Mouse (Mus musculus) MEL (cell line): ENCODE data around the gene A130010J15Rik. TPM values are rescaled to one million over a fixed set of nuclear protein-coding genes. Genes with fewer than 3 reads are reported as not detected.

Experiments used
- DNase-seq: peaks from one replicate; pipeline ENCODE4 v3.0.0; 2011; ENCODE audit warnings: low read depth, low spot score
- H3K27ac ChIP-seq: 2 replicates; pipeline ENCODE4 v1.5.1; 2012; ENCODE audit warnings: low read depth, mild to moderate bottlenecking, control low read depth, low read length, moderate library complexity; ENCODE audit not compliant: control insufficient read depth
- H3K27me3 ChIP-seq, 2 experiments: fragments of 150-350 bp in 1 of 2; sonication (generic) in 1 of 2; 2 replicates each; pipeline ENCODE4 v1.6.1; 2012; ENCODE audit warnings: low read length in 2 of 2, mild to moderate bottlenecking in 2 of 2, improper control_type of control experiment in 1 of 2, moderate library complexity in 1 of 2; ENCODE audit not compliant: insufficient read depth in 2 of 2, control insufficient read depth in 1 of 2
- H3K36me3 ChIP-seq, 2 experiments: 2 replicates each; pipeline ENCODE4 v1.6.1; 2012 to 2014; ENCODE audit warnings: low read length in 2 of 2, improper control_type of control experiment in 1 of 2, inconsistent platforms in 1 of 2, mild to moderate bottlenecking in 1 of 2; ENCODE audit not compliant: insufficient read depth in 2 of 2, control insufficient read depth in 1 of 2
- H3K4me1 ChIP-seq, 2 experiments: fragments of 150-350 bp in 1 of 2; sonication (generic) in 1 of 2; 2 replicates each; pipeline ENCODE4 v1.6.1; 2012; ENCODE audit warnings: low read length in 2 of 2, improper control_type of control experiment in 1 of 2, mild to moderate bottlenecking in 1 of 2; ENCODE audit not compliant: insufficient read depth in 2 of 2, control insufficient read depth in 1 of 2
- H3K4me3 ChIP-seq, 2 experiments: fragments of 150-350 bp in 1 of 2; sonication (generic) in 1 of 2; 2 replicates each; pipeline ENCODE4 v1.5.1; 2012; ENCODE audit warnings: low read depth in 2 of 2, low read length in 2 of 2, mild to moderate bottlenecking in 2 of 2, moderate library complexity in 2 of 2, control low read depth in 1 of 2, improper control_type of control experiment in 1 of 2; ENCODE audit not compliant: control insufficient read depth in 1 of 2, insufficient read depth in 1 of 2
- H3K79me2 ChIP-seq: 2 replicates; pipeline ENCODE4 v1.6.1; 2012; ENCODE audit warnings: mild to moderate bottlenecking, low read length, moderate library complexity; ENCODE audit not compliant: control insufficient read depth, poor library complexity, insufficient read depth
- H3K9ac ChIP-seq: 2 replicates; pipeline ENCODE4 v1.6.1; 2012; ENCODE audit warnings: low read depth, mild to moderate bottlenecking, control low read depth, low read length, moderate library complexity; ENCODE audit not compliant: control insufficient read depth, poor library complexity, severe bottlenecking
- H3K9me3 ChIP-seq: fragments of 150-350 bp; sonication (generic); replicated peaks from 2 replicates; pipeline ENCODE4 v1.6.1; 2012; ENCODE audit warnings: mild to moderate bottlenecking, low read length, improper control_type of control experiment, moderate library complexity; ENCODE audit not compliant: insufficient read depth
- CHD1 ChIP-seq: IDR thresholded peaks from 2 replicates; pipeline ENCODE4 v1.6.1; 2012; ENCODE audit warnings: low read depth, mild to moderate bottlenecking, inconsistent platforms, low read length, improper control_type of control experiment
- CTCF ChIP-seq, 3 experiments: IDR thresholded peaks in 2 of 3; conservative IDR thresholded peaks in 1 of 3; 2 replicates each; pipeline ENCODE4 v1.5.1; 2011 to 2012; ENCODE audit warnings: low read length in 3 of 3, low read depth in 2 of 3, mild to moderate bottlenecking in 2 of 3, improper control_type of control experiment in 1 of 3, inconsistent platforms in 1 of 3, mixed read lengths in 1 of 3, moderate library complexity in 1 of 3; ENCODE audit not compliant: control insufficient read depth in 1 of 3, insufficient read depth in 1 of 3, poor library complexity in 1 of 3, severe bottlenecking in 1 of 3
- GATA1 ChIP-seq: IDR thresholded peaks from 2 replicates; pipeline ENCODE4 v1.6.1; 2011; ENCODE audit warnings: low read depth, low read length, improper control_type of control experiment
- MAFK ChIP-seq: IDR thresholded peaks from 2 replicates; pipeline ENCODE4 v1.6.1; 2011; ENCODE audit warnings: low read depth, mild to moderate bottlenecking, low read length, improper control_type of control experiment, borderline replicate concordance
- MAZ ChIP-seq: IDR thresholded peaks from 2 replicates; pipeline ENCODE4 v1.6.1; 2012; ENCODE audit warnings: low read depth, mild to moderate bottlenecking, inconsistent platforms, low read length, improper control_type of control experiment
- MYC ChIP-seq: IDR thresholded peaks from 2 replicates; pipeline ENCODE4 v1.6.1; 2011; ENCODE audit warnings: low read depth, mild to moderate bottlenecking, low read length, improper control_type of control experiment, moderate library complexity
- POLR2A ChIP-seq, 2 experiments: IDR thresholded peaks; 2 replicates each; pipeline ENCODE4 v1.6.1; 2011 to 2012; ENCODE audit warnings: low read length in 2 of 2, mild to moderate bottlenecking in 2 of 2, control low read depth in 1 of 2, improper control_type of control experiment in 1 of 2, low read depth in 1 of 2, moderate library complexity in 1 of 2; ENCODE audit not compliant: control insufficient read depth in 1 of 2, insufficient read depth in 1 of 2, poor library complexity in 1 of 2
- RCOR1 ChIP-seq: IDR thresholded peaks from 2 replicates; pipeline ENCODE4 v1.6.1; 2012; ENCODE audit warnings: low read depth, mild to moderate bottlenecking, inconsistent platforms, low read length, improper control_type of control experiment
- SIN3A ChIP-seq: IDR thresholded peaks from 2 replicates; pipeline ENCODE4 v1.6.1; 2012; ENCODE audit warnings: low read length, improper control_type of control experiment, inconsistent platforms
- TAL1 ChIP-seq: IDR thresholded peaks from 2 replicates; pipeline ENCODE4 v1.6.1; 2012; ENCODE audit warnings: mild to moderate bottlenecking, inconsistent platforms, low read length, moderate library complexity, mixed read lengths
- UBTF ChIP-seq: IDR thresholded peaks from 2 replicates; pipeline ENCODE4 v1.6.1; 2012; ENCODE audit warnings: low read depth, mild to moderate bottlenecking, inconsistent platforms, low read length, improper control_type of control experiment, moderate library complexity, borderline replicate concordance; ENCODE audit not compliant: insufficient read depth
- USF1 ChIP-seq: IDR thresholded peaks from 2 replicates; pipeline ENCODE4 v1.6.1; 2014; ENCODE audit warnings: low read depth, mild to moderate bottlenecking, inconsistent platforms, low read length, improper control_type of control experiment, moderate library complexity
- USF2 ChIP-seq, 2 experiments: IDR thresholded peaks; 2 replicates each; pipeline ENCODE4 v1.6.1; 2011 to 2012; ENCODE audit warnings: improper control_type of control experiment in 2 of 2, low read length in 2 of 2, borderline replicate concordance in 1 of 2, inconsistent platforms in 1 of 2, low read depth in 1 of 2, mild to moderate bottlenecking in 1 of 2; ENCODE audit not compliant: insufficient read depth in 1 of 2
- ZMIZ1 ChIP-seq: IDR thresholded peaks from 2 replicates; pipeline ENCODE4 v1.6.1; 2012; ENCODE audit warnings: low read depth, mild to moderate bottlenecking, inconsistent platforms, low read length, improper control_type of control experiment, moderate library complexity
- ZNF384 ChIP-seq: IDR thresholded peaks from 2 replicates; pipeline ENCODE4 v1.6.1; 2012; ENCODE audit warnings: low read depth, mild to moderate bottlenecking, inconsistent platforms, low read length, improper control_type of control experiment
- polyA plus RNA-seq, 2 experiments: library from polyadenylated mRNA; stranded (reverse) in 1 of 2; unstranded in 1 of 2; fragments of >175 nt in 1 of 2; fragments of >200 nt in 1 of 2; gene quantifications; 2 replicates each; pipeline versions ENCODE4 v1.2.1 to v1.2.4; 2012; ENCODE audit warnings: low replicate concordance in 2 of 2, low read depth in 1 of 2; ENCODE audit not compliant: insufficient read length in 2 of 2, insufficient read depth in 1 of 2, missing spikeins in 1 of 2
- total RNA-seq: library from RNA; depleted of rRNA; stranded (reverse); fragments of 300-350 nt; gene quantifications from 2 replicates; pipeline ENCODE4 v1.2.3, GENCODE M21; 2012

The A130010J15Rik gene
- total and polyA plus RNA-seq, 3 experiments, result 5.8 to 13.2 TPM; not detected in 1

GRCm38 (mm10) chr1:193181104-193181503 is 13.3 kb downstream of the A130010J15Rik start:
- H3K9ac ChIP-seq, result no peak overlapping the region
- no peaks in the 10 kb centered on the region for H3K27me3 ChIP-seq
- TF ChIP-seq RCOR1 (no peak), SIN3A (no peak), CHD1 (no peak), USF1 (no peak), UBTF (no peak), ZMIZ1 (no peak), CTCF (IDR thresholded peaks at IDR 0.05 in 2 of 3, conservative IDR thresholded peaks at IDR 0.05 in 1 of 3; ENCODE audit: control insufficient read depth in 1 of 3, insufficient read depth in 1 of 3, low read depth in 2 of 3, low read length in 3 of 3, poor library complexity in 1 of 3, severe bottlenecking in 1 of 3) (no peak), GATA1 (no peak), MAFK (no peak)
- no peak overlapping the region for H3K4me3 ChIP-seq
- H3K9me3 ChIP-seq, result no peaks in the 10 kb centered on the region
- H3K36me3 ChIP-seq, result no peaks in the 10 kb centered on the region
- no peaks in the 10 kb centered on the region for H3K79me2 ChIP-seq
- H3K4me1 ChIP-seq, result peaks cover 0 to under 1% of the 10 kb centered on the region in 2 experiments; a peak in 1 of 4 replicates
- no peak for DNase-seq
- H3K27ac ChIP-seq, result no peak overlapping the region

GRCm38 (mm10) chr1:193188257-193188656 is 20.4 kb downstream of the A130010J15Rik start:
- no peaks in the 10 kb centered on the region for H3K79me2 ChIP-seq
- no peak overlapping the region for H3K9ac ChIP-seq
- no peaks in the 10 kb centered on the region for H3K36me3 ChIP-seq
- H3K4me1 ChIP-seq, result no peaks in the 10 kb centered on the region
- TF ChIP-seq CHD1 (no peak), POLR2A (IDR thresholded peaks at IDR 0.05; ENCODE audit: control insufficient read depth in 1 of 2, insufficient read depth in 1 of 2, low read depth in 1 of 2, low read length in 2 of 2, poor library complexity in 1 of 2) (no peak), GATA1 (no peak)
- no peak overlapping the region for H3K27ac ChIP-seq
- no peak overlapping the region for H3K4me3 ChIP-seq
- DNase-seq, result no peak
- no peaks in the 10 kb centered on the region for H3K9me3 ChIP-seq
- no peaks in the 10 kb centered on the region for H3K27me3 ChIP-seq

GRCm38 (mm10) chr1:193189151-193189621 is 21.3 kb downstream of the A130010J15Rik start:
- no peak overlapping the region for H3K9ac ChIP-seq
- no peak overlapping the region for H3K4me3 ChIP-seq
- H3K27ac ChIP-seq, result no peak overlapping the region
- no peaks in the 10 kb centered on the region for H3K36me3 ChIP-seq
- DNase-seq, result no peak
- H3K9me3 ChIP-seq, result no peaks in the 10 kb centered on the region
- H3K4me1 ChIP-seq, result no peaks in the 10 kb centered on the region
- no peaks in the 10 kb centered on the region for H3K79me2 ChIP-seq
- TF ChIP-seq CHD1 (no peak), MAZ (no peak), USF2 (IDR thresholded peaks at IDR 0.05; ENCODE audit: borderline replicate concordance in 1 of 2, insufficient read depth in 1 of 2, low read depth in 1 of 2, low read length in 2 of 2) (no peak), ZNF384 (no peak), TAL1 (no peak), MYC (no peak)
- H3K27me3 ChIP-seq, result no peaks in the 10 kb centered on the region
